Mouse (Mus musculus): Measurements from ENCODE around the gene Olfr1045. TPM values are rescaled to one million over a fixed set of nuclear protein-coding genes. Genes with fewer than 3 reads are reported as not detected.

Olfr1045 gene
- not detected for polyA plus RNA-seq (2012; fragmentation: generic; extraction: Trizol)

GRCm38 (mm10) chr2:86202909-86203308 lies at the start of gene Olfr1045:
Olfr1045 (minus strand) TSS chr2:86203009.
- Histone ChIP-seq H3ac (ENCODE audit: control insufficient read depth, insufficient read length) (no peak within 1 kb of the TSS), H3K4me3 (no peak within 1 kb of the TSS), H3K79me2 (ENCODE audit: control insufficient read depth, insufficient read depth) (no peaks in the 10 kb centered on the region), H3K27me3 (ENCODE audit: control insufficient read depth, insufficient read depth, insufficient read length) (no peaks in the 10 kb centered on the region), H3K36me3 (ENCODE audit: control insufficient read depth, insufficient read depth) (no peaks in the 10 kb centered on the region), H3K4me2 (ENCODE audit: low read depth) (no peak within 1 kb of the TSS)
- no peak for TF ChIP-seq SRF (IDR thresholded peaks at IDR 0.05; ENCODE audit: control insufficient read depth, insufficient read length, low read depth)
- TF ChIP-seq TCF3 (IDR thresholded peaks at IDR 0.05; ENCODE audit: insufficient read length, low read depth) = no peak
- TF ChIP-seq CEBPB (IDR thresholded peaks at IDR 0.05; ENCODE audit: insufficient read depth, poor library complexity, severe bottlenecking) = no peak
- TF ChIP-seq MYOG (IDR thresholded peaks at IDR 0.05; ENCODE audit: control insufficient read depth in 1 of 3, insufficient read depth in 1 of 3, insufficient read length in 2 of 3, low read depth in 2 of 3) = no peak
- TF ChIP-seq MYOD1 (IDR thresholded peaks at IDR 0.05; ENCODE audit: control insufficient read depth in 1 of 3, insufficient read length in 2 of 3, low read depth in 2 of 3) = no peak
- TF ChIP-seq MAX (IDR thresholded peaks at IDR 0.05; ENCODE audit: low read depth) = no peak
- TF ChIP-seq TCF12 (IDR thresholded peaks at IDR 0.05; ENCODE audit: insufficient read depth, poor library complexity, severe bottlenecking) = no peak
- TF ChIP-seq REST (IDR thresholded peaks at IDR 0.05; ENCODE audit: insufficient read depth, insufficient read length) = no peak
- no peak for TF ChIP-seq POLR2A (IDR thresholded peaks at IDR 0.05; ENCODE audit: insufficient read length, low read depth)
- no peak for TF ChIP-seq POLR2AphosphoS2 (IDR thresholded peaks at IDR 0.05; ENCODE audit: insufficient read length, low read depth)
- no peak for TF ChIP-seq USF1 (IDR thresholded peaks at IDR 0.05; ENCODE audit: low read depth)
- TF ChIP-seq E2F4 (IDR thresholded peaks at IDR 0.05; ENCODE audit: insufficient read depth) = no peak

GRCm38 (mm10) chr2:86240189-86240588 lies 37.4 kb upstream of the Olfr1045 start, which contains the start of gene Olfr1048:
Olfr1048 (minus strand) TSS chr2:86240289.
- Histone ChIP-seq H3K4me3 (no peak within 1 kb of the TSS), H3K4me2 (ENCODE audit: low read depth) (no peak within 1 kb of the TSS)
- TF ChIP-seq POLR2A (IDR thresholded peaks at IDR 0.05; ENCODE audit: insufficient read length, low read depth) (no peak), TCF3 (IDR thresholded peaks at IDR 0.05; ENCODE audit: insufficient read length, low read depth) (no peak), CEBPB (IDR thresholded peaks at IDR 0.05; ENCODE audit: insufficient read depth, poor library complexity, severe bottlenecking) (no peak), E2F4 (IDR thresholded peaks at IDR 0.05; ENCODE audit: insufficient read depth) (no peak), USF1 (IDR thresholded peaks at IDR 0.05; ENCODE audit: low read depth) (no peak), SRF (IDR thresholded peaks at IDR 0.05; ENCODE audit: control insufficient read depth, insufficient read length, low read depth) (no peak), MYOD1 (IDR thresholded peaks at IDR 0.05; ENCODE audit: control insufficient read depth in 1 of 3, insufficient read length in 2 of 3, low read depth in 2 of 3) (no peak), TCF12 (IDR thresholded peaks at IDR 0.05; ENCODE audit: insufficient read depth, poor library complexity, severe bottlenecking) (no peak), REST (IDR thresholded peaks at IDR 0.05; ENCODE audit: insufficient read depth, insufficient read length) (no peak), POLR2AphosphoS2 (IDR thresholded peaks at IDR 0.05; ENCODE audit: insufficient read length, low read depth) (no peak), MYOG (IDR thresholded peaks at IDR 0.05; ENCODE audit: control insufficient read depth in 1 of 3, insufficient read depth in 1 of 3, insufficient read length in 2 of 3, low read depth in 2 of 3) (no peak), MAX (IDR thresholded peaks at IDR 0.05; ENCODE audit: low read depth) (no peak)

GRCm38 (mm10) chr2:86231301-86231700 lies 28.5 kb upstream of the Olfr1045 start, which contains the start of gene Olfr1047:
Olfr1047 (minus strand) TSS chr2:86231401.
- Histone ChIP-seq H3K79me2 (ENCODE audit: control insufficient read depth, insufficient read depth) (no peaks in the 10 kb centered on the region), H3K4me3 (no peak within 1 kb of the TSS), H3ac (ENCODE audit: control insufficient read depth, insufficient read length) (no peak within 1 kb of the TSS), H3K4me2 (ENCODE audit: low read depth) (no peak within 1 kb of the TSS), H3K36me3 (ENCODE audit: control insufficient read depth, insufficient read depth) (no peaks in the 10 kb centered on the region), H3K27me3 (ENCODE audit: control insufficient read depth, insufficient read depth, insufficient read length) (no peaks in the 10 kb centered on the region)
- TF ChIP-seq USF1 (IDR thresholded peaks at IDR 0.05; ENCODE audit: low read depth) (no peak), CEBPB (IDR thresholded peaks at IDR 0.05; ENCODE audit: insufficient read depth, poor library complexity, severe bottlenecking) (no peak), POLR2AphosphoS2 (IDR thresholded peaks at IDR 0.05; ENCODE audit: insufficient read length, low read depth) (no peak), SRF (IDR thresholded peaks at IDR 0.05; ENCODE audit: control insufficient read depth, insufficient read length, low read depth) (no peak), MYOD1 (IDR thresholded peaks at IDR 0.05; ENCODE audit: control insufficient read depth in 1 of 3, insufficient read length in 2 of 3, low read depth in 2 of 3) (no peak), E2F4 (IDR thresholded peaks at IDR 0.05; ENCODE audit: insufficient read depth) (no peak), MAX (IDR thresholded peaks at IDR 0.05; ENCODE audit: low read depth) (no peak), POLR2A (IDR thresholded peaks at IDR 0.05; ENCODE audit: insufficient read length, low read depth) (no peak), MYOG (IDR thresholded peaks at IDR 0.05; ENCODE audit: control insufficient read depth in 1 of 3, insufficient read depth in 1 of 3, insufficient read length in 2 of 3, low read depth in 2 of 3) (no peak), TCF3 (IDR thresholded peaks at IDR 0.05; ENCODE audit: insufficient read length, low read depth) (no peak), TCF12 (IDR thresholded peaks at IDR 0.05; ENCODE audit: insufficient read depth, poor library complexity, severe bottlenecking) (no peak), REST (IDR thresholded peaks at IDR 0.05; ENCODE audit: insufficient read depth, insufficient read length) (no peak)

More at GRCm38 (mm10) chr2:86240189-86240588, 37.4 kb upstream of the Olfr1045 start, which contains the start of gene Olfr1048:
- Histone ChIP-seq H3K79me2 (ENCODE audit: control insufficient read depth, insufficient read depth) (no peaks in the 10 kb centered on the region), H3K27me3 (ENCODE audit: control insufficient read depth, insufficient read depth, insufficient read length) (no peaks in the 10 kb centered on the region), H3ac (ENCODE audit: control insufficient read depth, insufficient read length) (no peak within 1 kb of the TSS), H3K36me3 (ENCODE audit: control insufficient read depth, insufficient read depth) (no peaks in the 10 kb centered on the region)

GRCm38 (mm10) chr2:86219214-86219613 lies 16.4 kb upstream of the Olfr1045 start, which contains the start of gene Olfr1046:
Olfr1046 (minus strand) TSS chr2:86219314.
- Histone ChIP-seq H3ac (ENCODE audit: control insufficient read depth, insufficient read length) (no peak within 1 kb of the TSS), H3K27me3 (ENCODE audit: control insufficient read depth, insufficient read depth, insufficient read length) (no peaks in the 10 kb centered on the region), H3K79me2 (ENCODE audit: control insufficient read depth, insufficient read depth) (no peaks in the 10 kb centered on the region), H3K36me3 (ENCODE audit: control insufficient read depth, insufficient read depth) (no peaks in the 10 kb centered on the region), H3K4me3 (no peak within 1 kb of the TSS), H3K4me2 (ENCODE audit: low read depth) (no peak within 1 kb of the TSS)
- no peak for TF ChIP-seq TCF12 (IDR thresholded peaks at IDR 0.05; ENCODE audit: insufficient read depth, poor library complexity, severe bottlenecking)
- TF ChIP-seq REST (IDR thresholded peaks at IDR 0.05; ENCODE audit: insufficient read depth, insufficient read length) = no peak
- TF ChIP-seq E2F4 (IDR thresholded peaks at IDR 0.05; ENCODE audit: insufficient read depth) = no peak
- TF ChIP-seq USF1 (IDR thresholded peaks at IDR 0.05; ENCODE audit: low read depth) = no peak
- TF ChIP-seq TCF3 (IDR thresholded peaks at IDR 0.05; ENCODE audit: insufficient read length, low read depth) = no peak
